Mouse (Mus musculus) hindlimb bud, embryonic 11.5 days (tissue): ENCODE data around the gene Actr3b.

Source experiments
- DNase-seq: peaks from one replicate; pipeline ENCODE4 v3.0.0-alpha.2; 2012; ENCODE audit warnings: low read depth, low spot score; ENCODE audit errors: extremely low spot score

Actr3b gene

DNA sequence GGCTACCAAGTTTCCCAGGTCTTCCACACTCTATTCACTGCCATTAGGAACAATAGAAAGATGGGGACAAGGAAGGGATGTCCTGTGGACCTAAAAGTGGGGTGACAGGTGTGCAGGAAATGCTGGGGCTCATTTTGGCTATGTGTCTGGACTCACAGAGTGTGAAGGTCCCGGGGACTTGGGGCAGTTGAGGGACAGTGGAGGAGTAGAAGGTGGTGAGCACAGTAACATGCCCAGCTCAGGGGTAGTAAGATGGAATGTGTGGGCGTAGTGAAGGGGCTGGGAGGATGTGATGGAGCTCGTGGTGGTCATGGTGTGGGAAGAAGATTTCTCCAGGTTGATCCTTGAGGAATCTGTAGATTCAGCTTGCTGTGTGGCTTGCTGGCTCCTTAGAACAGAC is 118.2 kb downstream of the Actr3b start:
- DNase-seq: no peak

DNA sequence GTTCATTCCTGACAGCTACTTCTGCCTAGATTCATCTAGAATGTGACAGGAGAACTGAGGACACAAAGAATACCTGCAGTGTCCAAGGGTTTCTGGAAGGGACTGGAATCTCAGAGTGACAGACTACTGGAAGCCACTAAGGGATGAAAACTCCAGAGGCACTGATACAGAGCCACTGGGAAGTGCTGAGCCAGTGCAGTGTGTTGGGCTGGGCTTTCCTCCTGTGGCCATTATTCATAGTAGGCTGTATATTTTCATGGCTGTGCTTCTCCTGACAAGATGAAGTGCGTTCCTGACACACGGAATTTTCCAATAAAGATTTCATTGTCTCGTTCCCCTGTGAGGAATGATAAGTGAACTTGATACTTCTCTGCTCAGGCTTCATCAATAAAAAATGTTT is 126.9 kb downstream of the Actr3b start:
- no peak for DNase-seq

DNA sequence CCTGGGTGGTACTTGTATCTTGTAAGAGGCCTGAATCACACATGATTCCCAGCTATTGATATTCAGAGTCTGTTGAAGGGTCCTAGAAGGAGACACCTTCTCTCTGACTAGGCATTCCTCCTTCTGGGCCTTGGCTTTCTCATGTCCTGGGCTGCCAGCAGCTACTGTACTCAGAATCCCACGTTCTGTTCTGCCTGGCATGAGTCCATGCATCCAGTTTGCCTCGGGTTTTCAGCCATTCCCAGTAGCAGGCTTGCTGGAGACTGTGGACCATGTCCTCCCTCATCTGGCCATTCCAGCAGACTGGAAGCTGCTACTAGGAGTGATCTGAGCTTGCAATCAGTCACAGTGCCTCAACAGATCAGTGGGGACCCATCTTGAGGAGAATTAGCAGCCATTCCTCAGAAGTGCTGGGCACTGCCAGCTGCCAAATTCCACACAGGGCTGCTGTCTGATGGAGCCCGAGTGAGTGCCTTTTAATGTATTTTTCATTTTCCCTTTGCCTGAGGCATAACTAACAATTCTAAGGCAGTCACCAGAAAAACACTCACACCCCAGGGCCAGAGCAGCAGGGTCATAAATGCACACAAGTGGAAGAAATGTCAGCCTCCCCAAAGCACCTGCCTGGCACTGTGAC is 130.1 kb downstream of the Actr3b start:
- no peak for DNase-seq

DNA sequence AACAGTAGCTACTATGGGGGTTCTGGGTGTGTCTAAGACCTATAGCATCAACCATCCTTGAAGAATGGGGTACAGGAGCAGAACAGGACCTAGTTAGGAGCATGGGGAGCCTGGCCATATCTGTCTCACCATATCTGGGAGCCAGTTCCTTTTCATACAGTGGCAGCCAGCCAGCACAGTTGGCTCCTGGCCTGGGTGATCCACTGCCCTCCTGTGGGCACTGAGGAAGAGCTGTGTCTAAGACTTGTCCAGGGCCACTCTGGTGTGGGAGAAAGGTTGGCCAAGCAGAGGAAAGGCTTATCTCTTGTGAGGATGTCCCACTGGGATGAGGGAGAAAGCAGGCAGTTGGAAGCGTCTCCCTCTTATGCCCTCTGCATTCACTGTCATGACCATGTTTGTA is 131.5 kb downstream of the Actr3b start:
- no peak for DNase-seq
